ENCODE assay signal across 12 mouse cellular contexts in genomic region chr13:52341981-52342380, GRCm38 (mm10).
"Had no signal": no experiment of that assay in that cellular context is flagged by ENCODE, and none has a peak within 500 bp of the region (broad histone marks: within the 10 kb centered on the region; RNA-seq: fewer than 3 reads in every experiment).

No protein-coding gene starts in this region.

- H3K9ac ChIP-seq: limb, embryonic 13.5 days; liver, embryonic 15.5 days; midbrain, embryonic 13.5 days had no signal

- H3K4me2 ChIP-seq: limb, embryonic 13.5 days; liver, embryonic 15.5 days; midbrain, embryonic 13.5 days had no signal

- H3K4me3 ChIP-seq: limb, embryonic 13.5 days; liver, embryonic 15.5 days; midbrain, embryonic 13.5 days had no signal

- H3K4me1 ChIP-seq: limb, embryonic 13.5 days; liver, embryonic 15.5 days had no signal

- H3K36me3 ChIP-seq: limb, embryonic 13.5 days; liver, embryonic 15.5 days; midbrain, embryonic 13.5 days had no signal

- H3K27me3 ChIP-seq: limb, embryonic 13.5 days; liver, embryonic 15.5 days had no signal

- ATAC-seq: intestine, postnatal 0 days; lung, postnatal 0 days; midbrain, embryonic 13.5 days had no signal

- DNase-seq: kidney, adult 8-10 months; kidney, postnatal 25 days; layer of hippocampus, adult 9-11 months; left cerebral cortex, postnatal 4 days; lung, adult 2 months; lung, postnatal 36 days had no signal

- H3K27ac ChIP-seq: limb, embryonic 13.5 days; liver, embryonic 15.5 days; midbrain, embryonic 13.5 days; stomach, postnatal 0 days had no signal

- H3K9me3 ChIP-seq: limb, embryonic 13.5 days; liver, embryonic 15.5 days; midbrain, embryonic 13.5 days had no signal
